Mouse (Mus musculus) adrenal gland, postnatal 25 days (tissue): ENCODE results near the gene Agpat2. TPM values are rescaled to one million over a fixed set of nuclear protein-coding genes. Genes with fewer than 3 reads are reported as not detected.

ENCODE experiments used
- DNase-seq: peaks from one replicate; pipeline ENCODE4 v3.0.0; 2021; ENCODE audit warnings: mixed read lengths
- total RNA-seq: library from RNA; stranded (reverse); gene quantifications from 2 replicates; pipeline ENCODE4 v1.2.3, GENCODE M21; 2021

Agpat2 gene
- total RNA-seq, 1 experiment from 2014 or later = 290 TPM

DNA sequence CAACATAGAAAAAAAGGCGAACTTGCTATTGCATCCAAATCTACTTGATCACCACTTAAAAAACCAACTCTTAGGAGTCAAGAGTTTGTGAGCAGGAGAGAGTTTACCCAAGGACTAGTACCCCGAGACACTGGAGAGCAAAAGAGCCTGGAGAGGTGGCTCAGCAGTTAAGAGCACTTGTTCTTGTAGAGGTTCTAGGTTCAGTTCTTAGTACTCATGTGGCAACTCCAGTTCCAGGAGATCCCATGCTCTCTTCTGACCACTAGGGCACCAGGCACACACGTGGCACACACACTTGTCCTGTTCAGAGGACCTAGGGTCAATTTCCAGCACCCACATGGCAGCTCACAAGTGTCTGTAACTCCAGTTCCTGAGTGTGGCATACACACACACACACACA is 21.9 kb upstream of the Agpat2 start:
- no peak for DNase-seq

DNA sequence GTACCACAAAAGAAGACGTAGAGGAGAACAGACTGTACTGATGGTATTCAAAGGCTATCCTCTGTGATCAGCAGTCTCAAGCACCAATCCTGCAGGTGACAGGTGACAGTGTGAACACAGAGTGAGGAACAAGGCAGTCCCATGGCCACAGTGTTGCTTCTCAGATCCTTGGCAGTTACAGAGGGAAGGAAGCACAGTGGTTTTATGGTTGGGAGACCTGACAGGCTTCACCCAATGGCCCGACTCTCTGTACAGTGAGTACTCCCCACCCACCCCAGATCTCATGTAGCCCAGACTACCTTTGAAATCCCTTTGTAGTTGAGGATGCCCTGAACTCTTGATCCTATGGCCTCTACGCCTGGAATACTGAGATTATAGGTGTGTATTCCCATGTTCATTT is 21.2 kb upstream of the Agpat2 start:
- no peak for DNase-seq

DNA sequence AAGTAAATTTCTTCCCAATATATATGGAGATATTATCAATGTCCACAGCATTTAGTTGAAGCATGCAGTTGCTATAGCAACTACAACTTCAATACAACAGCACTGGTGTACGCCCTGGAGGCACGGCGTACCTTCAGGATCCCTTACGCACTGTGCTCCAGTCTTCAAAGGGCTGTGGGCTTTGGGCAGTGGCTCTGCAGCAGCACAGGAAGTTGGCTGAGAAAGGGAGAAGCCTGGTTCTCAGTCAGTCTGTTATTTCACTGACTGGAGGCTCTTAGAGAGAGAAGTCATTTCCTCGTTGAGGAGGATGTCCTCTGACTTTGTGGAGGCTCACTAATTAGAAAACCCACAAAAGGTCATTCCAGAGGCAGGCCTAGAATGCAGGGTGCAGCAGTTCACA is 18.8 kb upstream of the Agpat2 start:
- no peak for DNase-seq

DNA sequence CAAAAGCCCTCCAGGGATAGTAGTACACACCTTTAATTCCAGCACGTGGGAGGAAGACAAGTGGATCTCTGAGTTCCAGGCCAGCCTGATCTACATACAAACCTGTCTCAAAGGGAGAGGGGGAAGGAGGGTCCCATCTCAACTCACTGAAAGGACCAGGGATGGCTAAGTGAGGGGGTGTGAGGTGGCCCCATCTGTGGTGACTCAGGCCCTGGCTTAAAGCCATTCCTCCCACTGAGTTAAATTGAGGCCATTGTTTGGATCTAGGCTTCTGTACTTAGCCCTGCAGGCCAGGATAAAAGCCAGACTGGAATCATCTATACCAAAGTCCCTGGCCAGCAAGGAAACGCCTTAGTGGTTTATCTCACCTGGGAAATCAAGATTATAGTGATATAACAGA is 17.0 kb upstream of the Agpat2 start:
- no peak for DNase-seq

DNA sequence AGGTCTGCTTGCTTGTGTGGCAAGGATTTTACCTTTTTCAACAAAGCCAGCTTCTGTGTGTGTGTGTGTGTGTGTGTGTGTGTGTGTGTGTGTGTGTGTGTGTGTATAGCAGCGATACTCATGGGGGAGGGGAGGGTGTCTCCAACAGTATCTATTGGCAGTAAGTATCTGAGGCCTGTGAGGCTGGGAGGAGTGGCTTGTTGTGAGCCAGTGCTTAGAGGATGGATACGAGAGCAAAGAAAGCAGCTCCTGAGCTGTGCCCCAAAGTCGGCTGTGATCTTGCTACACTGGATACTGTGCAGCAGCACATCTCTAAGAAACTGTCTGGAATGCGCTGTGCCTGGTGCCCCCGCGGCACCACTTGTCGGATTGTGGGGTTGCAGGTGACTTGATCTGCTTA is 13.7 kb upstream of the Agpat2 start:
- no peak for DNase-seq

DNA sequence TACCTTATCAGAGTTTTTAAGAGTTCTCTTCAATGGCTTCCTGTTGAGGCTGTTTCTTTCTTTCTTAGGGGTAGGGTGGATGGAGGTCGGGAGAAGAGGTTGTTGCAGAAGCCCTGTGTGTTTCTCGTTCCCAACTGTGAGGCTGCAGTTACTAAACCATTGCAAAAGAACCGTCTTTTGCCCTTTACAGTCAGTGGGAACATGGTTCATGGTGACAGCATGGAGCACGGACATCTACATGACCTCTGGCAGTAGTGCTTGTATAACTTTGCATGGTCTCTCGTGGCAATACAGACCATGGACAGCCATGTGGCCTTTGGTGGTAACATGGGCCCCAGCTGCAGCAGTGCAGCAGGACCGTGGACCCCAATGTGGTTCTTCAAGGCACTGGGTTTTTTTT is 13.1 kb upstream of the Agpat2 start:
- no peak for DNase-seq

DNA sequence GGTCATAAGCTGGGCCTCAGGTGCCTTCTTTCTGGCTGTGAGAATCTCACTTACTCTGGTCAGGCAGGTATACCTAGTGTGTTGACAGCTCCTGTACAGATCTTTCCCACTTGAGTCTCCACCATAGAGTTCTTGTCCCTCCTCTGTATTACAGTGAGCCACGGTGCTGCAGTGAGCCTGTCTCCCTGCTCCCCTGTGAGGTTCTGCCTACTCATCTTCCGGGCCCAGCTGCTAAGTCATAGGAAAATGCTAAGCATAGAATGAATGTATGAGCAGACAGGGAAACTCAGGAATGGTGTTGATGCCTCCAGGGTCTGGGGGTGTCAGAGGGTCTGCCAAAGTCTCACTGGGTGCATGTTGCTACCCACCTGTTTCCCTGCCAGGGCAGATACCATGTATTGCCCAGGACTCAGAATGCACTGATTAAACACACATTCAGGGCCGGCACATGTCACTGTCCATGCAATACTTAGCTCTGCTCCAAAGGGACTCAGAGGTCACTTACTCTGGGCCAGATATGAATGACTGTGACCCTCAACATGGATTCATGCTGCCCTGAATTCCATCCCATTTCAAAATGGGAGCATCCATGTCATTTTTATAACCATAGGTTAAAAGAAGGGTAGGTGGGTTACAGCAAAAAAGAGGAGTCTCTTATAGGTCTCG is 11.4 kb upstream of the Agpat2 start:
- DNase-seq = no peak

DNA sequence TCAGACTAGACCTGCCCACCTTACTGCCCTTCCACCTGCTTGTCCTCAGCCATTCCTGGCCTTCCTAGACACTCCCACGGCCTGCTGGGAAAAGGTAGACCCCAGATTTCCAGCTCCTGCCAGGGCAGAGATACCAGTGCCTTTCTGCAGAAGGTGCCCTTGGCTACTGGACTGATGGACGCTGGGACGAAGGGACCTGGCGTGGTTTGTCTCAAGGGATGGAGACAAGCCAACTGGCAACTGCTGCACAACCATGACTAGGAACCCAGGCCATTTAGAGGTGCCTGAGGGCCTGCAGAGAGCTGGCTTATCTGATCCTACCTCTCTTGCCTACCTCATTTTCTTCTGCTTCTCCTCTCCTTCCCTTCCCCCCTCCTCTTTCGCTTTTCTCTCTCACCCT is 10.7 kb upstream of the Agpat2 start:
- no peak for DNase-seq

DNA sequence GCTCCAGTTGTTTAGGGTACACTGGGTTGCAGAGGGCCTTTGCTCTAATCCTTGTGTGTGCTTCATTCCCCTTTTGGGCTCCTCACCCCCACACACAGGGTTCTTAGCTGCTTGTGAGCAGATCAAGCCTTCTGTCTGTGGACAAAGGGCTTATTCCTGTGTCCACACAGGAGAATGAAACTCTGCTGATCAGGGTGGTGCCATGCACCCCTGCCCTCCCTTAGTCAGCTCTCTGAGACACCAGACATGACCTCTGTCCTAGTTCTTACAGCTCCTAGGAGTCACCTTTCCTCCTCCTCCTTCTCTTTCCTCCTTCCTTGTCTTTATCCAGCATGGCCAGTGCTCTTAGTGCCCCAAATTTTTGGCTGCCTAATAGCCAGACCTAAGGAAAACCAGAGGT is 7.7 kb upstream of the Agpat2 start:
- DNase-seq = no peak

DNA sequence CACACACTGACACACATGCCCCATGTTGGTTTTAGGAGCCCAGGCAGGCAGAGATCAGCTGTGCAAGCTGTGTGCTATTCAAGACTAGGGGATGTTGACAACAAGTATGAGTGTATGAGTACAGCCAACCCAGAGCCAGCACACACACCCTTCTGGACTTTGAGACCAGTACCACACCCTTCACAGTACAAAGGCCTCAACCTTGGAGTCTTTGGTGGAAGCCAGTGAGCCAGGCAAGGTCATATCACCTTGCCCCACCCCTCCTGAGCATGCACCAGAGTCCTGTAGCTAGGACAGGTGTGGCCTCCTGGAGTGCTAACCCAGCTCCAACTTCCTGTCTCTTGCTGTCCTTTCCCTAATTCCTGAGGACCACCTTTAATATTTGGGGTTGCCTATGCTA is 6.8 kb upstream of the Agpat2 start:
- no peak for DNase-seq

DNA sequence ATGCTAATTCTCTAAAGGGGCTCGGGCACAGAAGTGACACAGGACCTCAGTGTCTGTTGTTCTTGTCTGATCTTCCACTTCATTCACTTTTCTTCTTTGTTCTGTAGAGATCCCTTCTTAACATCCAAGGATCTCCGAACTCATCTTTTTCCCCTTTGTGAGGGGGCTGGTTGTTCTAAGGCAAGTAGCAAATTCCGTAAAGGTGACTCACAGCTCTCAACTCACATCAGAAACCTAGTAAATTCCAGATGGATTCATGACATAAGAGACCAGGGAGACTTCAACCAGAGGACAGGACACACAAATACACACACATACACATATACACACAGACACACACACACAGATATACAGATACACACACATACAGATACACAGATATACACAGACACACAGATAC is 6.3 kb upstream of the Agpat2 start:
- DNase-seq = no peak

DNA sequence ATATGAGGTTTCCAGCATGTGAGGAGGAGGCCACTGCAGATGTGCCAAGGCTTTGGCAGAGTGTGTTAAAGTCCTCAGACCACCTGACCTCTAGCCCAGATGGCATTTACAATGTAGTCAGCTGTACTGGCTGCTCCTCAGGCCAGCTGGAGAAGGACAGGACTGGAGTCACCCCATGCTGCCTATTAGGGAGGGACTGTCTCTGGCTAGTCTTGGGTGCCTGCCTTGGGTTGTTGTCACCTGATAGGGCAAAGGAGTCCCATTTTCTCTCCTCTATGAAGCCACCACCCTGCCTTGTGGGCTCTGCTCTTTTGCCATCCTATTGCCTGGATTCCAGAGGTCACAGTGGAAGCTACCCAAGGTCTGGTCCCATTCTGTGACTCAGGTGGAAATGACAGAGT is 5.0 kb upstream of the Agpat2 start:
- no peak for DNase-seq

DNA sequence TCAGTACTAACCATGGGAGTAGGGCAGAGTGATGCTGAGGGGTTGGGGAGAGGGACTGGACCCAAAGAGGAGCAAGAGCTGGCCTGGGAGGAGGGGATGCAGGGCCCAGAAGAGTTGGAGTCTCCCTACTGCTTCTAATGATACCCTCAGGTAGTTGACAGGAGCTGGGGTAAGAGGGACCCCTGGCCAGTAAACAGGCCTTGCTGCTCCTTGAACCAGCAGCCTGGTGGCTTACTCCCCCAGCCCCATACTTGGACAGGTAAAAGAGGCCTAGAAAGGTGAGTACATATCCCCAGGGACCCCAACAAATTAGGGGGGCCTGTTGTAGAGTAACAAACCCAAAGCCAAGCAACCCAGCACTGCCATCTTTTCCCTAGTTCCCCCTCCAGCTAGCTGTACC is 4.6 kb upstream of the Agpat2 start:
- no peak for DNase-seq

DNA sequence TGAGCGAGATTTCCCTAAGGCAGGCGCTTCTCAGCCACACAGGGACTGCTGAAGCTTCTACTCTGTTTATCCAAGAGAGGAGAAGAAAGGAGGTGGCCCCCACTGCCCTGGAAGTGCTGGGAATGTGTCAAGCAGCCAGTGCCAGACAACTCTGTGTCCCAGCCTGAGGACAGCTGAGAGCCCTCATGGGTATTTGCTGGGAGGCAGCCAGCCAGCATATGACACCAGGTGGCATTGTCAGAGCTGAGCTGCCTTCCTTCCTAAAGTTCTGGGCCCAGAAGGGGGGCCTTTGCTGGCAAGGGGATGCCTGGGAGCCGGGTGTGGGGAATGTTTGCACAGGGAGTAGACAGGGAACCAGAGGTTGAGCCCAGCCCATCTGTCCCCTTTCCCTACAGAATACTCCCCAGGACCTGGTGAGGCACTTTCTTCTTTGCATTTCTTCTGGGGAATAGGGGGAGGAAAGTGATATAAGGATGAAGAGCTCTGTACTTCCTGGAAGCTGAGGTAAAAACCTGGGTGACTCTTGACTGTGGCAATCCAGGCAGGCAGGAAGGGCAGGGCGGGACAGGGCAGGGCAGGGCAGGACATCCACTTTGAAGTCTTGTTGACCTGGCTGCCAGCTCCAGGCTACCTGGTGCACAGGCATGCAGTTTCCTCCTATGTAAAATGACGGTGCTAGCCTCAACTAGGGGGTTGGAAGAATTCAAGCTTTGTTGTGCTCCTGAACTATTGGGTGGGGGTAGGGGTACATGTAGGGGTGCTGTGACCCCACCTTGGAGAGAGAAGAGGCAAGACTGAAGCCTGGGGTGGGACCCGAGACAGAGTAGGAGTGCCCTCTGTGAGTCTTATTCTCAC is 3.1 kb upstream of the Agpat2 start:
- DNase-seq = no peak

DNA sequence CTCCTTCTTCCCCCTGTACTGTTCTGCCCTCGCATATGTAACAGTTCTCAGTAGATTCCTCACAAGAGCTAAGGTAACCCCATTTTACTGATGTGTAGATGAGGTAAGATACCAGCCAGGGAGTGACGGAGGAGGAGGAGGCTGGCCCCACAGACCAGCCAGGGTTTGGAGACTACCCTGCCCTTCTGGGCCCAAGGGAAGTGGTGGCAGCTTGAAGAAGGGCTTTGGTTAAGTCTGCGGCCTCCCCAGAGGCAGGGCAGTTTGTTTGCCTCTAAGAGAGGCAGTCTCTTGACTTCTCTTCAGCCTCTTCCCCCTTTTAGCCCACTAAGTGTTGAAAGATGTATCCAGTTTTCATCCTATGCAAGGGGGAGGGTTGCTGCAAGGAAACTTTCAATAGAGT is 2.4 kb upstream of the Agpat2 start:
- no peak for DNase-seq

DNA sequence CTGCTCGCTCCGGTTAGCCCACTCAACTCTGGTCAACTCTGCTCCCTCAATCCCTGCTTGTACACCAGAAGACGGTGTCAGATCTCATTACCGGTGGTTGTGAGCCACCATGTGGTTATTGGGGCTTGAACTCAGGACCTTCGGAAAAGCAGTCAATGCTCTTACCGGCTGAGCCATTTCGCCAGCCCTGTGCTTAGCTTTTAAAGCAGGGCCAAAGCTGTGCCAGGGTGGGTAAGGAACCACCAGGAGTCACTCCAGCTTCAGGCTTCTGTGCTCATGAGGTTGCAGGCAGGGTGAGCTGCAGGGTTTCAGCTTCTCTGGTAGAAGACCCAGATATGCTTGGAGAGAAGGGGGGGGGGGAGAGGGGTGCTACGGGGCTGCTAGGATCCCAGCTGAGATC is 1.1 kb upstream of the Agpat2 start:
- no peak for DNase-seq

DNA sequence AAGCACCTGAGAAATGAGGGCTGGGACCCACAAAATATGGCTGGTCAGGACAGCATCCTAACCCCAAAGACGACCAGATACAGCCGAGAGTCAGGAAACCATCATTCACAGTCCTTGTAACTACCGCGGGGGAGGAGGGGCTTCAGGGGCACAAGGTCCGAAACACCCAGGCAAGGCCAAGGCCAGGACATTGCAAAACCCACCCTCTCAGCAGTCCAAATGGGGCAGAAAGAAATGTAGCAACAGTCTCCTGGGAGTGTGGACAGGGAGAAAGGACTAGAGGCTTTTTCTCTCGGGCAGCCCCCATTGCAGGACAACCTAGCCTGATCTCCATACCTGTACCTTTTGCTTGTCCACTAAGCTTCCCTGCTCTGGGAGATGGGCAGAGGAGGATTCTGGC is 1.1 kb downstream of the Agpat2 start:
- peak; percentile 65 for DNase-seq

DNA sequence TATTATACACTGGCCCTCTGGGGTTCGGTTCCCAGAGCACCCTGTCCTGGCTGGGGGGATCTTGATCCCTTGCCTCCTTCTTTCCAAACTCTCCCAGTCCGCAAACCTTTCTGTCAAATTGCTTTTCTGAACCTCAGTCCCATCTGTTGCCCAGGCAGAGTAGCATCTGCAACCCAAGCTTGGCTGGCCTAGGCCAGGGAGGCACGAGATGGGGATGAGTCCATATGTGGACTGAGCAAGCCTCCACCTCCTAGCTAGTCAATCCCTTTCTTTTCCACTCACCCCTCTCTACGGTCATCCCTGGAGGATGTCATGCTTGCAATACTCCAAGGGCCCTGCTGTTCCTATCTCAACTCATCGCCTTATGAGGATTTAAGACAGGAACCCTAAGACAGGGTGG is 1.6 kb downstream of the Agpat2 start:
- no peak for DNase-seq

DNA sequence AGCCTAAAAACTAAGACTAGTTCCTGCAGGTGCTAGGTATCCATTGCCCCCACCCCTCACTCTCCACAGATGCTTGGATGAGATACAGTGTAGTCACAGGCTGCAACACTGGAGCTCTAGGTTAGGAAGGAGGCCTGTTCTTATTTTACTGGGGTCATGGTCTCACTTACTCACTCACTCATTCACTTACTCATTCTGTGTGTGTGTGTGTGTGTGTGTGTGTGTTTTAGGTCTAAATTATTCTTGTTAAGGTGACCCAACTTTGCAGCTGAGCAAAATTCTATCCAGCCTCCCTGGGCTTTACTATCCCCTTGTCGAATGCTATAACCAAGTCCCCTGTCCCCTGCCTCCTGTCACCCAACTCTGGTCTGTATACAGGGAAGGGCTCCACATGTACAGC is 2.6 kb downstream of the Agpat2 start:
- DNase-seq = no peak

DNA sequence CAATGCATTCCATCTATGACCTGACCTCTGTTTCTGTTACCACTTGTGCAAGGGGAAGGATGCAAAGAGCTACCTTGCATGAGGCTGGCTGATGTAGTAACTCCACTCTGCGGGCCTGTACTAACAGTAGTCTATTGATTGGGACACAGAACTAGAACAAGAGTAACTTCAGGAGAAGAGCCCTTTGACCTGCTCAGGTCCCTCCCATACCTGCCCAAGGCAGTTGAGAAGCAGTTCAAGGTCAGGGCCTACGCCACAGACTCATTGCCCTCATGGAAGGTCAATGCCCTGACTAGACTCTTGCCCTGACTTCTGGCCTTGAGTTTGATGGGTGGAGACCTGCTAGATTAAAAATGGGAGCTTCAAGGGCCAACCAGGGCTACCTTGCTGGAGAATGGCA is 3.6 kb downstream of the Agpat2 start:
- no peak for DNase-seq

DNA sequence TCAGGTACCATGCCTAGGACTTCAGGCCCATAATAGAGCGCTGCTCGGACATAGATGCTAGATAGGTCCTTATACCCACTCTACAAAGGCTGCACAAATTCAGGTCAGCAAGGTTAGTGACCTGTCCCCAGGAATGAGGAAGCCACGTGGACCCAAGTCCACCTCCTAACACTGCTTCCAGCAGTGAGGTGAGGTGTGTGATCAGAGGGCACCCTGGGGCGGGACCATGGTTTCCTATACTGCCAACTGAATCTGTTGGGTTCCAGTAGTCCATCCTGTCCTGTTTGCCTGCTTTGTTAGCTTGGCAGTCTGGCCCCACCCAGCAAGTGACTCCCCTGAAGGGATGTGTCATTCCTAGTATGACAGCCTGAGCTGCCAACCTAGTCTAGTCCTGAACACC is 4.3 kb downstream of the Agpat2 start:
- no peak for DNase-seq

DNA sequence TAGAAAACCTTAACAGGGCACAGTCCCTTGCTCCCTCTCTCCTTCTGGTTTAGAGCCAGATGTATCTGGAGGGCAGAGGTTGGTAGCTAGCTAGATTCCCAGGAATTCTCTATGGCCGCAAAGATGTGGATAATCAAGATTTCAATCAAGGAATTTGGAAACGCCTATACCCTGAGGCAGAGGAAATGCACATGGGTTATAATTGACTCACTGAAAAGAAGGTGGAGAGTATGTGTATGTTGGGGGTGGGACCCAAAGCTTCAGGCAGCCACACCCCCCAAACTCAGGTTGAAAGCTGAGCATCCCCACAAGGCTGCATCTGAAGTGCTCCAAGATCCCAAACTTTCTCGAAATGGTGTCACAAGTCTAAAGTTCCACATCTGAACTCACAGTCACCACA is 5.8 kb downstream of the Agpat2 start:
- no peak for DNase-seq

DNA sequence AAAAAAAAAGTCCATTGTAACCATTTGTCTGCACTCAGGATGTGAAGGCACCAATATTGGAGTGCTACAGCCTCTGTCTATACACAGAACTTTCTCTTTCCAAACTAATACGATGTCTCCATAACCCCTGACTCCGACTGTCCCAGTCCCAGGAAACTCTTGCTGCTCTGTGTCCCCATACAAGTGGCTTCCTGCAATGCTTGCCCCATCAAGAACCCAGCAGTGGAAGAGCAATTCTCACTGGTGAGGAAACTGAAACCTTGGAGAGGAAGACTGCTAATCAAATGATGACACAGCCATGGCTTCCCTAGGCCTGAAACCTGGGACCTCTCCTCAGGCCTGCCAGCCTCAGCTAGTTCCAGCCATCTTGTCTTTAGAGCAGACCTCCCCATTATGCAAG is 6.4 kb downstream of the Agpat2 start:
- no peak for DNase-seq

DNA sequence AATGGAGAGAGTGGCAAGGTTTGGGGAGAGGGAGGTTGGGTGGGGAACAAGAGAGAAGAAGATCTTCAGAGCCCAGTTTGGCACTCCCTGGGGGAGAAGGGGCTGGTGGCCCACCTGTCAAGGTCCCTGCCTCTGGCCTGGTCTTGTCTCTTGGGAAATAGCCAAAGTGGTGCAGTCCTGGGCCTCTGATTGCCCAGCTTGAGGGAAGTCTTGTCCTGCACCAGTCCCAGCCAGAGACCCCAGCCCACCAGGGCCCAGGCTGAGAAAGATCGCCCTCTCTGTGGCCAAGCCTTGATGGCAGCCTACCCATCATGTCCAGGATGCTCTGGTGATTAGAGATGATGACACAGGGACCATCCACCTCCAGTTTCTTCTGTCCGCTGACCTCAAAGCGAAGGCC is 7.3 kb downstream of the Agpat2 start:
- DNase-seq = no peak
